Mouse (Mus musculus) cerebellum, postnatal 14 days (tissue): ENCODE results near the gene Fam117a.
"Not testable (repeated sequence)": the region's sequence is repeated elsewhere in the genome, so short reads cannot be mapped to it uniquely, and the experiment has no call there.

Experiments
- DNase-seq, 2 experiments: peaks; one replicate each; pipeline ENCODE4 v3.0.0; 2021; ENCODE audit warnings: mixed read lengths in 2 of 2

The Fam117a gene

GRCm38 (mm10) chr11:95394112-95394511 lies 57.3 kb downstream of the Fam117a start:
- peak; percentile 52 to 61 for DNase-seq

DNA sequence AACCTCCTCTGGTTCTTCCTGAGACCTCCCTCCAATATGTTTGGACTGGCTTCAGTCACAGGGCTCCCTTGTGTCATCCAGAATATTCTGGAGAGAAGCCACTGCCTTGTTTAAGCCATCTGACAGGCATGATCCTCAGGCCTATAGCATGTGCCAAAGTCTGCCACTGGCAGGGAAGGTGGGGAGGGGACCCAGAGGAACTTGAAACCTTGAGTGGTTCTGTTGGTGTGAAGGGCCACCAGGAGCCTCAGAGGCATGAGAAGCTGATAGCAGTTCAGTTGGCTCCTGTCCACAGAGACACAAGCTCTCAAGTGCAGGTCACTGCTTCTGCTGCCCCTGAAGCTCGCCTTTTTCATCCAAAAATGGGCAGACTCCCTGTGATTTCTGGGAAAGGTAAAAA lies 59.7 kb downstream of the Fam117a start:
- peak; percentile 69 to 78 for DNase-seq

DNA sequence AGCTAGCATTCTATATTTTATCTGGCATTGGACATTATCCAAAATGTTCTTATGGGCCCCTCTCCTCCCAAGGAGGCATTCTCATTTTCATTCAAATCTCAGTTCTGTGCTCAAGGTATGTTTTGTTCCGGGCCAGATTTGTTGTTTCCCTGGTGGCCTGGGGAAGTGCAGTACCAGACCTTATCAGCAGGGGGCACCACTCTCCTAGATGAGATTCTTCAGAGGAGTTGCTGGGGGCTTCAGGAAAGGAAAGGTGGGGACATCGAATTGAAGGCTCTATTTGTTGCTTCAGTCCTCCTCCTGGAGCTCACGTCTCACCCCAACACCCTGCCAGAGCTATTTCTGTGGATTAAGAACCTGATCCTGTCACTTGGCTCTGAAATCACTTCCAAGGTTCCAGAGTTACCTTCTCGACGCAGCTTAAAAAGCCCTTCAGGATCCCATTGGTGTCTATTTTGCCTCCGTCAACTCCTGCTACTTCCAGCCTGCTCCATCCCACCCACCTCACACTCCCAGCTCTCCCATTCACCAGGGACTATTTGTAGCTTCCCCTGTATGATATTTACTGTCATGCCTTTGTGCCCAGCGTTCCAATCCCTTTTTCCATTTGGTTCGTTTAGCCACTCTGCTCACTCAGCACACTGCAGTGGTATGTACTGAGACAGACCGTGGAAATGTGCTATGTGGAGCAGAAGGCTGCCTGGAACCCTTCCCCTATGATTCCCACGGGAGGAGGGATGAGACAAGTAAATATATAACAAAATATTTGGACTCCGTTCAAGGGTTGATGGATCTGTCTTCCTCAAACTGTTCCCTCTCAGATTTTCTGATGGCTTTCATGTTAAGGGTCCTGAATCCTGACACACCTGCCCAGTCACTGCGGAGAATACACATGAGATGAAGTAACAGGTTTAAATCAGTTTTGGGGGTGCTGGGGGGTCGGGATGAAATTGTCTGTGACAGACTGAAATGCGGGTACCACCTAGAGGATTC lies 61.3 kb downstream of the Fam117a start:
- peak; percentile 93 to 97 for DNase-seq

GRCm38 (mm10) chr11:95399520-95400020 lies 62.8 kb downstream of the Fam117a start:
- DNase-seq: peak in 1 of 2 experiments; percentile 45

- DNase-seq: peak in 1 of 2 experiments; percentile 25
Observed at GRCm38 (mm10) chr11:95401568-95401967, 64.8 kb downstream of the Fam117a start.

GRCm38 (mm10) chr11:95402196-95402595 lies 65.4 kb downstream of the Fam117a start:
- peak; percentile 91 to 94 for DNase-seq

GRCm38 (mm10) chr11:95402658-95403101 lies 65.9 kb downstream of the Fam117a start:
- peak; percentile 36 to 66 for DNase-seq

GRCm38 (mm10) chr11:95403382-95404340 lies 66.8 kb downstream of the Fam117a start:
- DNase-seq: peak; percentile 69 to 73

- DNase-seq: no peak
Observed at GRCm38 (mm10) chr11:95405771-95406170, 69.0 kb downstream of the Fam117a start.

DNA sequence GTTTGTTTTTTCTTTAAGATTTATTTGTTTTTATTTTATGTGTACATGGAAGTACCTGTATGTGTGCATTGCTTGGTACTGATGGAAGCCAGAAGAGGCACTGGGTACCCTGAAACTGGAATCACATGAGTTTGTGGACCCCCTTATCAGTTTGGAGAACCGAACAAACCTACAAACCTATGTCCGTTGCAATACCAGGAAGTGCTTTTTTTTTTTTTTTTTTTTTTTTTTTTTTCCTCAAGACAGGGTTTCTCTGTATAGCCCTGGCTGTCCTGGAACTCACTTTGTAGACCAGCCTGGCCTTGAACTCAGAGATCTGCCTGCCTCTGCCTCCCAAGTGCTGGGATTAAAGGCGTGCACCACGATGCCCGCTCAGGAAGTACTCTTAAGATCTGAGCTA lies 69.6 kb downstream of the Fam117a start:
- not testable (repeated sequence) for DNase-seq

- DNase-seq: no peak
Observed at GRCm38 (mm10) chr11:95409450-95410112, 72.8 kb downstream of the Fam117a start.

DNA sequence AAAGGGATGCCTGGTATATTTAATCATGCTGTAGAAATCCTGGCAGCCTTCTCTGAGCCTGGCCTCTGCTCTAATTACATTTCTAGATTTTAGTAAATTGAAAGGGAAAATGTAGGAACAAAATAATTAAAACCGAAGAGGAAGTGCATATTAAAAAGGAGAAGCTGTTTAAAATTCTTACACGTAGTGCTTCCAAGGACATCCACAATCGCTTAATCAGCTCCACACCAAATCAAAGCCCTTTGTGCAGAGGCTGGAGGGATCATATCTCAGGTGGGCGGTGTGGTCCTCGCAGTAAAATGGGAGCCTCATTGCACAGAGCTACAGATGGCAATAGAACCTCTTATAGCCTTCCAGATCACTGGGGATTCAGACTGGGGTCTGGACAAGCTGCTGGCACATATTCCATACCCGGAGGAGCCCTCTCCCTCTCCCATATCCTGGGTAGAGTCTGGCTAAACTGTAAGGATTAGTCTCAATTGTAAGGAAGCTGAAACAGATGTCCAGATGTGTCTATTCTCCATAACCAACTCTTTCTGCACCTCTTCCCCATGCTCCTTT lies 74.7 kb downstream of the Fam117a start:
- peak in 1 of 2 experiments; percentile 36 for DNase-seq

- DNase-seq: peak; percentile 40
Observed at GRCm38 (mm10) chr11:95412615-95413014, 75.8 kb downstream of the Fam117a start.

DNA sequence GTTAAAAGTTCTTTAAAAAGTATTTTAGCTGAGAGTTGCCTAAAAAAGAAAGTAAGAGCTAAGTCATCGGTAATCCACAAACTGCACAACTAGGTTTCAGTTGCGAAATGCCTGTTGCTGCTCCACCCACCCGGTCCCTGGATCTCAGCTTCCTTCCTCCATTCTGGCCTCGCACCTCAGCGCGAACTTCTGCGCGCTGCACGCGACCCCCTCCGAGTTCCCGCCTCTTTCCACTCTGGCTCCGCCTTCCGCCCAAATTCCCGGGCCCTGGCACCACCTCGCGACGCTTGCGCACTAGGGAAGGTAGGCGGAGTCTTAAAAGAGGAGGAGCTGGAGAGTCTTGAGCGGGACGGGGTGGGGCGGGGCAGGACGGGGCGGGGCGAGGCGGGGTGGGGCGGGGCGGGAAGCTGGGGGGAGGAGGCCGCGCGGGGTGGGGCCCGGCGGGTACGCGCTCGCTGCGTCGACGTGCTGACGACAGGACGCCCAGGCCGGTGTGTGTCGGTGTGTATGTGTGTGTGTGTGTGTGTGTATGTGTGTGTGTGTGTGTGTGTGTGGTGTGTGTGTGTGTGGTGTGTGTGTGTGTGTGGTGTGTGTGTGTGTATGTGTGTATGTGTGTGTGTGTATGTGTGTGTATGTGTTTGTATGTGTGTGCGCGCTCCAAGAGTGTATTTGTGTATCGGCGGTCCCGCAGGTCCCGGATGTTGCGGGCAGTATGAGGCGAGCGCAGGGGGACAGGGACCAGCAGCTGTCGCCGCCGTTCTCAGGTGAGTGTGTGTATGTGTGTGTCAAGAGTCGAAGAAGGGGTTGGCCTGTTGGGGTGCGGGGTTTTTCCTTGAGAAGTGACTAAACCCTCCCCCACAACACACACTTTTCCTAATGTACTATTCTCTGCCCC lies 77.1 kb downstream of the Fam117a start, which contains the start of gene Spop:
Gene Spop, plus strand, starts transcription at position 440 of the 895 bp plus-strand sequence.
- peak; percentile 89 to 92 for DNase-seq

GRCm38 (mm10) chr11:95414536-95415161 lies 77.8 kb downstream of the Fam117a start:
- peak; percentile 98 for DNase-seq

GRCm38 (mm10) chr11:95415931-95416330 lies 79.1 kb downstream of the Fam117a start:
- no peak for DNase-seq

DNA sequence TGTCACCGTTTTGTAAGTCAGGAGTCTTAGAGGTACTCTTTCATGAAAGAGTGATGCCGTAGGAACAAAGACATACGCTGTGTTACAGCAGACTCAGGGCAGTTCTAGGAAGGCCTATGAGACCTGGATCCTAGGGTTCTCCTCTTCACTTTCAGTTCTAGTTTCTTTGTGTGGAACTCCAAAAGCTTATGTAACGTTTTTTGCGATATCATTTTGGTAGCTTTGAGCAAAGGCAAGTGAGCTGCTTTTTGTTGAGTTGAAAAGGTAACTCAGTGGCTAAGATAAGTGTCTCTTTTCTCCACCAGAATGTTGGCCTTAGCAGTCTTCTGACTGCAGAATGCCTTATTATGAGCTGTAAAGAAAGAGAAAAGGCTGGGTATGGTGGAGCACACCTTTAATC lies 80.5 kb downstream of the Fam117a start:
- DNase-seq: no peak

- no peak for DNase-seq
Observed at GRCm38 (mm10) chr11:95420880-95421435, 84.1 kb downstream of the Fam117a start.

GRCm38 (mm10) chr11:95423505-95423904 lies 86.7 kb downstream of the Fam117a start:
- peak in 1 of 2 experiments; percentile 43 for DNase-seq

DNA sequence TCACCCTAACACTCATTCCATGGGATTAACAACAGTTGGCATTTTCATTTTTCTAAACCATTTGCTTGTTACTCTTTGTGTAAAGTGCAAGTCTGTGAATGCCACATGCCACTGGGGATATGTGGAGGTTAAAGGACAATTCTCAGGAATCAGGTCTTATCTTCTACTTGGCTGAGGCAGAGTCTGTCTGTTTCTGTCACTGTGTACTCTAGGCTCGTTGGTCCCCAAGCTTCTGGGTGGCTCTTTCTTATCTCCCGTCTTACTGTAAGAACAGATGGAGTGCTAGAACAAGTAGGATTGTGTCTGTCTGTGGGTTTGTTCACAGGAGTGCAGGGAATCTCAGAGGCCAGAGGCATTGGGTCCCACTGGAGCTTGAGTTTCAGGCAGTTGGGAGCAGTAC lies 94.5 kb downstream of the Fam117a start:
- no peak for DNase-seq
